Mouse (Mus musculus) G1E-ER4 (cell line): ENCODE measurements at regions not wholly inside any gene's neighbourhood (a gene's known extent, or its start where the extent isn't known, plus 50 kb on each side); places are given as distances from the start of the nearest gene placed in this dataset.

Source experiments
- GATA1 ChIP-seq: IDR thresholded peaks from one replicate; pipeline ENCODE4 v1.8.0; 2012; ENCODE audit warnings: low read length, inconsistent platforms

DNA sequence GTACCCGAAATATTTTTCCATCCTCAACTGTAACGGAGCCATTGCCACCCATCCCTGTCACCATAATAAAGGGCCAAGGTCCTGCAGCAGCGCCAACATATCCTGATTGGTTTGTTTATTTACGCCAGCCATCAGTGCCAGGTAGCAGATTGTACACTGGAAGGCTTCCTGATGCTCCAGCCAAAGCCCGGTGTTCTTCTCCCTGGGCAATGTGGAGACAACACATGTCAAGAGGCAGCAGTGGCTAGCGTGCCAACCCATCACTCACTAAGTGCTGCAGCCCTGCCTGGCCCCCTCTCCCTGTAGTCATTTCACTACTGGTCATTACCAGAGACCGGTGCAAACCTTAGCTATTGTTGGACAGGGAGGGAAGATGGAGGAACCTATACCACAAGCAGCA lies 393.8 kb upstream of the Hnrnpa3 start:
- no peak for TF ChIP-seq GATA1

DNA sequence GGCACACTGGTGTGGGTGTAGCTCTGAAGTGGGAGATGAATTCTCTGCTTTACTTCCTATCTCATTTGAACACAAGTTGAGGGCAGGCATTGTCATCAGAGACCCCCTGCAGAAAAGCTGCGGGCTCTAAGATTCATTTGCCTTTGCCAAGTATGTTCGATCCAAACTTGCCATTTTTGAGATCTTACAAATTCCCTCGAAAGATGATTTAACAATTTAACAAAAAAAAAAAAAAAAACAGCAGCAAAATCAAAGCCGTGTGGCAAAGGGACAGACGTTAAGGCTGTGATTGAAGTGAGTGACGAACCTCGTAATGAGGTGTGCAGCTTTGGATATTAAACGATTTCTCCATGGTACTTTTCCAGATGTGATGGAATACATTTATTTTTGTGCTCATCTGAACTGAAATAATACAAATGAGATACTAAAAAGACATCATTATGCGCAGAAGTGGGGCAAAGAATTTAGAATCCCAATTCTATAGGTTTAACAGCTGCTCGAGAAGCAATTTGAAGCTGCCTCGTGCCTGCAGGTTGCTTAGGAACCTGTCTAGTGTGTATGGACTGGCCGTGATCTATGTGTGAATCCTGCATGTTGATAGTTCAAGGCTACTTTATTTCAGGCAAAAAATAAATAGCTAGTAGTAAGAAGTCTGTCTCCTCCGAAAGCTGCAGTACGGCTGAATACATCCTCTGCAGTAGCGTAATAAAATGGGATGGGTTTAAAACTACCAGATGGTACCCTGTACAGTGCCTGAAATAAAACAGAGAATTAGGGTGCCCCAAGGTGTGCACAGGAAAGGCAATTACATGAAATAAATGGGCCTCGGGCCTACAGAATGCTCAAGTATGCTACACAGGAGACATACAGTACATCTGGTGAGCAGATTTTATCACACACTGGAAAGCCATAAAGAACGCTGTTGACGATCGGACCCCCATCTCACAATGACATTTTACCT lies 393.0 kb upstream of the Hnrnpa3 start:
- no peak for TF ChIP-seq GATA1

DNA sequence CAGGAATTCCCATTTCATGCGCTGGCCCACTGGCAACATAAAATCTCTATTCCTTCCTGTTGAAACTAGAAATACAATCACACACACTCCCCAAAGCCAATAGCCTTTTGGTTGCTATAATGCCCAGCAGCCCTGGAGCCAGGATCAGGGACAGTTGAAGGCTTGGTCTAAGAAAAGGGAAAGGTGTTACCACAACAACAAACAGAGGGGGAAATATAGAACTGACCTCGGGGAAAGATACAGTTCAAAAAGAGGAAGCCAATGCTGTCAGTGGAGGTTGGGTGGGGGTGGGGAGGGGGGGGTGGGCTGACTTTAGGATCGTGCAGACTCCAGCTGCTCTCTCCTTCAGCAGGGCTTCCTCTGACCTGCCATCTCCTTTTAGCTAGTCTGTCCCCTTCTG lies 391.1 kb upstream of the Hnrnpa3 start:
- no peak for TF ChIP-seq GATA1

DNA sequence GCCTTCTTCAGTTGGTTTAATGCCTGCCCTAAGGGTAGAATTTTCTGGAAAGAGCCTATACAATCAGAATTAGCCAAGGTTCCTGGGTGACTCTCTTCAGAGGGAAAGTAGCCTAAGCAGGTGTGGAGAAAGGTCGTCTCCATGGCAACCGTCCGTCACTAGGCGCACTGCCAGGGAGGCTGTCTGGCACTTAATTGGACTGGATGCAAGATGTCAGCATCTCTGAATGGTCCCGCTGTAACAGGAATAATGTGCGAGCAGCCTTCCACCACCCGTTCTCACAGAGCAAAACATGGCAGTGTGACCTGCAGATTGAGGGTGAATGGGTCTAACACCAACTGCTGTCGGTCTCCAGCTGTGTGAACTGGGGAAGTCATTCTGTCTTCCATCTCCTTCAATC lies 389.6 kb upstream of the Hnrnpa3 start:
- TF ChIP-seq GATA1, result no peak

DNA sequence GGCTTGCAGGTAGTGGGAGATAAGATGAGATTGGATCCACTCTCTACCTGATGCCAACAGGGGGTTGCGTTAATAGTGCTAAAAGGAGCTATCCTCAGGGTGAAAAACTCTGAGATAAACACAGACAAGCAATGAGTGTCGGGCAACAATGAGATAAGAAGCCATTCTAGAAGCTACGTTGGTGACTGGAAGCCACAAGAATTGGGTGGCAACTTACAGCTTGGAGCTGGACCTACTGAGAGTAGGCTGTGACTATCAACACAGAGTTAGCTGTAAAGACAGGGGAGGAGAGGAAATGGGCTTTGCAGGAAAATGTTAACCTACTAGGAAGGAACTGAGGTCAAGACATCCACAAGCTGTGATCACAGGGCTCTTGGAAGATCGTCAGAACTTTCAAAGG lies 388.9 kb upstream of the Hnrnpa3 start:
- peak; percentile 37 for TF ChIP-seq GATA1

DNA sequence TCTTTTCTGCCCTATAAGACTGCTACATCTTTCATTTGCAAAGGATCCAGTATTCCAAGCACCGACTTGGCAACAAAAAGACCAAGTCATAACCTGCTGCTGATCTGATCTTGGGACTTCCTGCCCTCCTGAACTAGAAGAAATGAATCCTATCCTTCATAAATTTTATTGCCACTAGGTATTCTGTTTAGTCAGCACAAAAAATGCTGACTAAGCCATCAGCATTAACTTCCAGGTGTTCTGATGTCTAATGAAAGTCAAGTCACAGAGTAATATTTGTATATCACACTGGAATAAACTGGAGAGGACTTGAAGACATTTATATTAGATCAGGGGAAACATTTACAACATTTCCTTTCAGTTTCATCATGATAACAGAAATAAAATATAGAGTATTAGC lies 371.2 kb upstream of the Hnrnpa3 start:
- no peak for TF ChIP-seq GATA1

DNA sequence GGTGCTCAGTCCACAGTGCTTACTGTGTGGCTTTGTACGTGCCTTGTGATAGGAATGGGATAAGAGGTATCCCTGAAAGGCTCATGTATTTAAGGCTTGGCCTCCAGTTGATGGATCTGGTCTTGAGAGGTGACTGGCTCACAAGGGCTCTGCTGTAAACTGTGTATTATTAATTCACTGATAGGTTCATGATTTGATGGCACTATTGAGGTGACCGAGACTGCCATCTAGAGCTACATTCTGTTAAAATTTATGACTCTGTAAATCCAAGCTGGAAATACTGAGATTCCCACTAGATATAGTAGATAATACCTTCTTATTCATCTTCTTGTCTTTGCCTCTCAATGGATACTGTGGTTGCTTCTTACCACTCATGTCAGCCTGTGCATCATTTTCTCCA lies 367.4 kb upstream of the Hnrnpa3 start:
- no peak for TF ChIP-seq GATA1

DNA sequence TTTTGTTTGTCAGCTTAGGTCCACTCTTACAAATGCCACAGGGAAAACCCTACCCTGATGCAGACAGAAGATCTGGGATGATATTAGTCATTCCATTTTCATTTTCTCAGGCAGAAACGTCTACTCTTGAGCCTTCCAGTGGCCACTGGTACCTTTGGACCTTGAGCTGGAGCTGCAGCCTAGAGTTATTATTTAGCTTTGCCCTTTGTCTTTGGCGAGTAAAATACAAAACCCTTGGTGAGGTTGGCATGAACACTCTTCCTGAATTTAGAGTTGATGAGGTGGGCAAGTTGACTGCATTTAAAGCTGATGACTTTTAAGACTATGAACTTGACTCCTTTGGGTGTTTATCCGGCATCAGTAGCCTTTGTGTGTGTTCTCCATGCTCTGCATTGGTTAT lies 352.2 kb upstream of the Hnrnpa3 start:
- no peak for TF ChIP-seq GATA1

DNA sequence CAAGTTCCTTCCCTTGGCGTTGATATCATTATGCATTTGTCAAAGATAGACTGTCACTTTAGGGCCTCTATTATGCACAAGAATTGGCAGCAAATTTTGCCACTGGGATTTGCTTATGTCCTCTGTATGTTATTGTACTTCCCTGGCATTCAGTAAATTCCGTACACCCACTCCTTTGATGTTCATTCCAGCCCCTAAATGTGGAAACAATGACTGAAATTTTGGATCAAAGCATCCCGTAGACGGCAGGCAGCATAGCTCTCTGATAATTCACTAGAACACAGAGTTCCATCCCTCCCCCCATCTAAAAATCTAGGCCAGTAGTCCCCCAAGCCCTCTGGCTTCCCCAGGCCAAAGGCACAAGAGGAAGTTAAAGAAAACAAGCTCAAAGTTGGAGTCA lies 347.9 kb upstream of the Hnrnpa3 start:
- TF ChIP-seq GATA1, result no peak

DNA sequence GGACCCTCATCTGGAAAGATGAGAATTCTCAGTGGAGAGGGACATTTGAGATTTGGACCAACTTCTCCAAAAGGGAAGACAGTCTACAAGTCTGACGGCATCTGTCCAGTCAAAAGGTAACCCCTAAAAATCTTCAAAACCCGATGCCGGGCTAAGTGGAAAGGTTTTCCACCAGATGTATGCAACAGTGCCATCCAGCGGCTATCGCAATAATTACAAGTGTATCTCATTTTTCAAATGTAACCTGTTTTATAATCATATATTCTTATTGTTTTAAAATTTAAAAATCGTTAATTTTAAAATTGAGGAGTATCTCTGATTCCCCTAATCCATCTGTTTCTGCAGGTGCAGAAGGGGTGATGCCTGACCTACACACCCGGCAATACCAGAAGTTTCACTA lies 346.8 kb upstream of the Hnrnpa3 start:
- TF ChIP-seq GATA1, result no peak

DNA sequence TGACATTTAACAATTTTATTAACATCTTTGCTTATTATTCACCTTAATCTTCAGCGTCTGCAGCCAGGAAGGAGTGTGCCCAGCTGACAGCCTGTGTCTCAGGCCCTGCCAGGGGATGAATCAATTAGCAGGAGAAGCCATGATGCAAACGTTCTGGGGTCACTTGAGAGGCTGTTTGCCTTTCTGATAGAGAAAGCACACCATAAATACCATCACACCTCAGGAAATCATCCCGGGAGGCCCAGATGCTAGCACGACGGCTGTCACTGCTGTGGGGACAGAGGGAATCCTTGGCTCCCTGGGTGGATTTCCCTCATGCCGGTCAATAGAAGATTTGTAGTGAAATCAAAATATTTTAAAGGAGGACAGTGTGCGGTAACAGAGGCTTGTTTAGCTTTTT lies 343.7 kb upstream of the Hnrnpa3 start:
- no peak for TF ChIP-seq GATA1

- TF ChIP-seq GATA1, result no peak
Observed at GRCm38 (mm10) chr2:75318190-75318589, 340.9 kb upstream of the Hnrnpa3 start.

GRCm38 (mm10) chr2:75324146-75324749 lies 334.8 kb upstream of the Hnrnpa3 start:
- TF ChIP-seq GATA1, result no peak

GRCm38 (mm10) chr2:75329598-75329997 lies 329.5 kb upstream of the Hnrnpa3 start:
- TF ChIP-seq GATA1, result no peak

GRCm38 (mm10) chr2:75341310-75341709 lies 317.8 kb upstream of the Hnrnpa3 start:
- TF ChIP-seq GATA1, result peak; percentile 95

DNA sequence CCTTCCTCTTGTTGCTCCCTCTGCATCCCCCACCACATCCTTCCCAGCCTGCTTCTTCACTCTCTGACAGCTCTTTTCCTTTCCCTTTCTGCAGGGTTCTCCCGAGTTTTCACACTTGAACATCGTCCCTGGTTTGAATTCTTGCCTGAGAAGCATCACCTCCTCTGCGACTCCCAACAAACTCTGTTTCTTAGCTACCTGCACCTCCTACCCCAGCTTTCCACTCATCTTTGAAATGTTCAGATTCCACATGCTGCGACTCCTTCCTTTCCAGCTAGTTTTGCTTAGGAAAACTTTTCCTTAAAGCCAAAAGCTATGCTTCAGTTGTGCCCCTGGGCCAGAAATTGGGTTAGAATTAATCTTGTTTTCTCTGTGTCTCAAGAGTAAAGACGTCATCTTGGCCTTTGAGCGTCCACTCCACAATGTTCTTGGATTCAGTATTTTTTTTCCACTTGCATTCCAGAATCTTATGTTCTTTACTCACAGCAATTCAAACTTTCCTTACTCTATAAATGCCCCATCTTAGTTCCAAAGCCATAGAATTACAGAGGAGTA lies 317.3 kb upstream of the Hnrnpa3 start:
- TF ChIP-seq GATA1, result no peak

DNA sequence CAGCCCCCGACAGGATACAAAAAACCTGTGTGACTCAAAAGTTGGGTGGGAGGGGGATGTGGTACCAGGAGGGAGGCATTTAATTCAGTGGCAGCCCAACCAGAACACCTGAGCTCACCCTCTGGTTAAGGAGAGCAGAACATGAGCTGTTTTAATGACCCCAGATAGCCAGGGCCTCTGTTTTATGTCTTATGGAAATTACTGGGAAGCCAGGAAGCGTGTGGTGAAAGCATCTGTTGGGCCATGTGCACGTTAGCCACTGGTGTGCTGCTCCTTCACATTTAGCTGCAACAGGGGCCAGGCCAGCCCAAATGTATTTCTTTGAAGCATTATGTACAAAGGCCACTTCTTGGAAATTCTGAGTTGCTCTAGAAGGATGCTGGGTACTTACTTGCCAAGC lies 308.2 kb upstream of the Hnrnpa3 start:
- no peak for TF ChIP-seq GATA1

GRCm38 (mm10) chr2:75351965-75352364 lies 307.1 kb upstream of the Hnrnpa3 start:
- TF ChIP-seq GATA1, result no peak
